Mouse (Mus musculus) B cell, adult 2 months (primary cell): ENCODE measurements around the gene Rtp1.

ENCODE experiments used
- DNase-seq, 2 experiments: peaks; one replicate each; pipeline ENCODE4 v3.0.0; 2022

The Rtp1 gene

GRCm38 (mm10) chr16:23428647-23429319 is at the start of gene Rtp1:
TSS of gene Rtp1 (plus strand) at chr16:23429133.
- no peak for DNase-seq

GRCm38 (mm10) chr16:23379536-23380230 is 49.2 kb upstream of the Rtp1 start:
- DNase-seq = no peak

- DNase-seq = no peak
Measured at GRCm38 (mm10) chr16:23384304-23384703, 44.6 kb upstream of the Rtp1 start.

GRCm38 (mm10) chr16:23397931-23398330 is 31.0 kb upstream of the Rtp1 start:
- no peak for DNase-seq

GRCm38 (mm10) chr16:23401463-23401862 is 27.5 kb upstream of the Rtp1 start:
- no peak for DNase-seq

GRCm38 (mm10) chr16:23401959-23402358 is 27.0 kb upstream of the Rtp1 start:
- DNase-seq = no peak

GRCm38 (mm10) chr16:23403008-23403755 is 25.8 kb upstream of the Rtp1 start:
- DNase-seq = peak; percentile 89 to 91

- DNase-seq = no peak
Measured at GRCm38 (mm10) chr16:23412930-23413329, 16.0 kb upstream of the Rtp1 start.

- DNase-seq = no peak
Measured at GRCm38 (mm10) chr16:23416261-23416656, 12.7 kb upstream of the Rtp1 start.

- DNase-seq = no peak
Measured at GRCm38 (mm10) chr16:23416657-23417293, 12.2 kb upstream of the Rtp1 start.

GRCm38 (mm10) chr16:23417456-23418240 is 11.3 kb upstream of the Rtp1 start:
- no peak for DNase-seq

- no peak for DNase-seq
Measured at GRCm38 (mm10) chr16:23419565-23420085, 9.3 kb upstream of the Rtp1 start.

- no peak for DNase-seq
Measured at GRCm38 (mm10) chr16:23423825-23424224, 5.1 kb upstream of the Rtp1 start.

- no peak for DNase-seq
Measured at GRCm38 (mm10) chr16:23427701-23428100, 1.2 kb upstream of the Rtp1 start.

- no peak for DNase-seq
Measured at GRCm38 (mm10) chr16:23429991-23430390, 1.1 kb downstream of the Rtp1 start.

- peak; percentile 29 to 33 for DNase-seq
Measured at GRCm38 (mm10) chr16:23437404-23438166, 8.7 kb downstream of the Rtp1 start.

GRCm38 (mm10) chr16:23444231-23444630 is 15.3 kb downstream of the Rtp1 start:
- DNase-seq = no peak

GRCm38 (mm10) chr16:23449946-23450345 is 21.0 kb downstream of the Rtp1 start:
- DNase-seq = no peak

- DNase-seq = no peak
Measured at GRCm38 (mm10) chr16:23450816-23451215, 21.9 kb downstream of the Rtp1 start.

- DNase-seq = peak; percentile 43 to 49
Measured at GRCm38 (mm10) chr16:23452476-23452875, 23.5 kb downstream of the Rtp1 start.

GRCm38 (mm10) chr16:23454376-23454775 is 25.4 kb downstream of the Rtp1 start:
- no peak for DNase-seq
